Mouse (Mus musculus) monocyte, adult 5-6 weeks (primary cell): ENCODE data around the gene Ppm1k. TPM values are rescaled to one million over a fixed set of nuclear protein-coding genes. Genes with fewer than 3 reads are reported as not detected.
"Not testable (repeated sequence)": the region's sequence is repeated elsewhere in the genome, so short reads cannot be mapped to it uniquely, and the experiment has no call there.

Source experiments
- ATAC-seq: fragments of 153-309, 156-312 bp; replicated peaks from 2 replicates; pipeline ENCODE4 v1.8.0; 2017; ENCODE audit warnings: mild to moderate bottlenecking; ENCODE audit not compliant: low TSS enrichment, insufficient number of reproducible peaks, severe bottlenecking, poor library complexity, low FRiP score
- total RNA-seq: library from RNA; stranded (forward); fragments of 200-1000, 200-491, 200-594 nt; gene quantifications from 3 replicates; pipeline ENCODE4 v1.2.3, GENCODE M21; 2017

Ppm1k gene
- 11.2 to 50.5 TPM (median 12.1 TPM) in 3 replicates for total RNA-seq

- ATAC-seq, result peak; percentile 99
Observed at GRCm38 (mm10) chr6:57535386-57535936, at the start of gene Ppm1k. Gene Ppm1k, minus strand, starts transcription at chr6:57535468.

GRCm38 (mm10) chr6:57582356-57582755 is 47.1 kb upstream of the Ppm1k start:
- ATAC-seq, result no peak

- no peak for ATAC-seq
Observed at GRCm38 (mm10) chr6:57581595-57581994, 46.3 kb upstream of the Ppm1k start.

- peak; percentile 80 for ATAC-seq
Observed at GRCm38 (mm10) chr6:57580881-57581548, 45.7 kb upstream of the Ppm1k start, which contains the start of gene Herc6. Gene Herc6, plus strand, starts transcription at chr6:57581000.

GRCm38 (mm10) chr6:57571587-57571986 is 36.3 kb upstream of the Ppm1k start:
- ATAC-seq, result no peak

- ATAC-seq, result peak; percentile 43; the same call in 1 of the 2 replicates
Observed at GRCm38 (mm10) chr6:57570170-57570974, 35.1 kb upstream of the Ppm1k start.

- no peak for ATAC-seq
Observed at GRCm38 (mm10) chr6:57567630-57568029, 32.4 kb upstream of the Ppm1k start.

GRCm38 (mm10) chr6:57565452-57565851 is 30.2 kb upstream of the Ppm1k start:
- ATAC-seq, result no peak

- no peak for ATAC-seq
Observed at GRCm38 (mm10) chr6:57563454-57563853, 28.2 kb upstream of the Ppm1k start.

GRCm38 (mm10) chr6:57557796-57558317 is 22.6 kb upstream of the Ppm1k start:
- no peak for ATAC-seq

GRCm38 (mm10) chr6:57551211-57551796 is 16.0 kb upstream of the Ppm1k start:
- ATAC-seq, result no peak

GRCm38 (mm10) chr6:57544866-57545265 is 9.6 kb upstream of the Ppm1k start:
- no peak for ATAC-seq

GRCm38 (mm10) chr6:57543591-57543990 is 8.3 kb upstream of the Ppm1k start:
- not testable (repeated sequence) for ATAC-seq

- peak; percentile 28; the same call in 1 of the 2 replicates for ATAC-seq
Observed at GRCm38 (mm10) chr6:57541737-57542335, 6.6 kb upstream of the Ppm1k start.

- no peak for ATAC-seq
Observed at GRCm38 (mm10) chr6:57540950-57541498, 5.8 kb upstream of the Ppm1k start.

- no peak for ATAC-seq
Observed at GRCm38 (mm10) chr6:57537887-57538286, 2.6 kb upstream of the Ppm1k start.

- ATAC-seq, result no peak
Observed at GRCm38 (mm10) chr6:57535971-57536669, 852 bp upstream of the Ppm1k start.
